Mouse (Mus musculus) erythroblast, embryonic 14.5 days (primary cell): Measurements from ENCODE around the gene Tex9. TPM values are rescaled to one million over a fixed set of nuclear protein-coding genes. Genes with fewer than 3 reads are reported as not detected.

Source experiments
- H3K27me3 ChIP-seq: 2 replicates; pipeline ENCODE4 v1.6.1; 2012; ENCODE audit warnings: inconsistent platforms; ENCODE audit not compliant: control insufficient read depth
- H3K36me3 ChIP-seq: 2 replicates; pipeline ENCODE4 v1.6.1; 2012; ENCODE audit warnings: mild to moderate bottlenecking, inconsistent platforms; ENCODE audit not compliant: control insufficient read depth
- H3K4me1 ChIP-seq: 2 replicates; pipeline ENCODE4 v1.6.1; 2012; ENCODE audit warnings: inconsistent platforms; ENCODE audit not compliant: control insufficient read depth
- H3K4me3 ChIP-seq: replicated peaks from 2 replicates; pipeline ENCODE3; 2012; ENCODE audit warnings: moderate library complexity, mild to moderate bottlenecking, inconsistent platforms
- H3K9me3 ChIP-seq: 2 replicates; pipeline ENCODE4 v1.6.1; 2012; ENCODE audit warnings: low read length, inconsistent platforms, mixed read lengths; ENCODE audit not compliant: control insufficient read depth
- GATA1 ChIP-seq: IDR thresholded peaks from 2 replicates; pipeline ENCODE4 v1.6.1; 2012; ENCODE audit warnings: low read length, inconsistent platforms, mixed read lengths
- TAL1 ChIP-seq: IDR thresholded peaks from 3 replicates; pipeline ENCODE4 v1.6.1; 2012; ENCODE audit warnings: low read length, inconsistent platforms, mixed read lengths
- polyA plus RNA-seq: library from polyadenylated mRNA; stranded (reverse); fragments of >175 nt; gene quantifications from 2 replicates; pipeline ENCODE4 v1.2.3, GENCODE M21; 2012

Tex9 gene
- polyA plus RNA-seq, 1 experiment = 0.13 TPM

DNA sequence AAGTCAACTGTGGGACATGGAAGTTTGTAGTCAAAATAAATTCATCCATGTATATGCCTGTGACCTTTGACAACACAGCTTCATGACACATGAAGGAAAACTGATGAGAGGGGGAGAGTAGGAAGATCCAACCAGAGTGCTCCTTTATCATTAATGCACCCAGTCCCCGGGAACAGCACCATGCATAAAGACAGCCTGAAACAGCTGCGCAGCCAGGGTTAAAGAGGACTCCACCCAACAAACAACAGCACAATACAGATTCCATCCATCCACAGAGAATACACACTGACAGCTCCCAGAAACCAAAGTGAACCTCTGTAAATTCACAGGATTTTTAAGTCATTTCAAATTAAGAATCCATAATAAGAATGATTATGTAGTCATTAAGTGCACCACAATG lies 42.2 kb downstream of the Tex9 start:
- peaks cover 47% of the 10 kb centered on the region for H3K4me1 ChIP-seq
- H3K36me3 ChIP-seq = peaks cover 99% of the 10 kb centered on the region
- H3K27me3 ChIP-seq = no peaks in the 10 kb centered on the region
- no peak overlapping the region for H3K4me3 ChIP-seq
- H3K9me3 ChIP-seq = no peaks in the 10 kb centered on the region
- TF ChIP-seq GATA1 = no peak
- no peak for TF ChIP-seq TAL1

DNA sequence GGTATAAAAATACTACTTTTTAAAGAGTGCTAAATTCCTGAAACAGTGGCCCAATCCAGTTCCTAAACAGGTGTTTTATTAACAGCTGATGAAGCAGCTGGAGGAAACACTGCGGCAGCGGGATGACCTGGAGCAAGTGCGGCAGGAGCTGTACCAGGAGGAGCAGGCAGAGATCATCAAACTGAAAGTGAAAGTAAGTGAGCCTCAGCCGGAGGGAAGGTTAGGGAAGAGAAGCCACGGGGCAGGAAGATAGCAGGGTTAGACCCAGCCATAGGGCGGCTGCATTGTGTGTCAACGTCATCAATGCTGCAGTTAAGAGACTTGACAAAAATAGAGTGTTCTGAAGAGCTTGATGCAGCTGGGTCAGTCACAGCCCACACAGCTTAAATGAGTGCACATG lies 42.6 kb downstream of the Tex9 start:
- peaks cover 100% of the 10 kb centered on the region for H3K36me3 ChIP-seq
- H3K4me1 ChIP-seq = peaks cover 49% of the 10 kb centered on the region
- no peak for TF ChIP-seq GATA1
- no peak for TF ChIP-seq TAL1

DNA sequence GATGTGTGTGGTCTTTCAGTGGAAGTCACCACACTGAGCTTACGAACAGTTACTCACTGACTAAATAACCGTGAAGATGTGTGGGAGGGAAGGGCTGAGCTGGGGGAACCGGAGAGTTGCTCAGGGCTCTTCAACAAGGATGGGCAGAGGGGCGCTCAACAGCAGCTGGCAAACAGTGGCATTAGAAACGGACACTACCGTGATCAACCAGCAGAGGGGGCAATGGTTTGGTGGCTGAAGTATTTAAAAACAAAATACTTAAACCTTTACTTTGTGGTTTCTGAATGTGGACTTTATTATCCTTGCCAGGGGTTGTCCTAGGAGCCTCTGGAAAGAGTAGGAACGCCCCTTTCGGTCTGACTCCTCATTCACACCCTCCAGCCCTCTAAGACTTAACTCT lies 44.0 kb downstream of the Tex9 start:
- Histone ChIP-seq H3K27me3 (no peaks in the 10 kb centered on the region), H3K36me3 (peaks cover 100% of the 10 kb centered on the region), H3K9me3 (no peaks in the 10 kb centered on the region), H3K4me3 (no peak overlapping the region), H3K4me1 (peaks cover 56% of the 10 kb centered on the region)
- TF ChIP-seq TAL1 (no peak), GATA1 (no peak)

More for the DNA sequence above, 42.6 kb downstream of the Tex9 start:
- Histone ChIP-seq H3K9me3 (no peaks in the 10 kb centered on the region), H3K4me3 (no peak overlapping the region), H3K27me3 (no peaks in the 10 kb centered on the region)

DNA sequence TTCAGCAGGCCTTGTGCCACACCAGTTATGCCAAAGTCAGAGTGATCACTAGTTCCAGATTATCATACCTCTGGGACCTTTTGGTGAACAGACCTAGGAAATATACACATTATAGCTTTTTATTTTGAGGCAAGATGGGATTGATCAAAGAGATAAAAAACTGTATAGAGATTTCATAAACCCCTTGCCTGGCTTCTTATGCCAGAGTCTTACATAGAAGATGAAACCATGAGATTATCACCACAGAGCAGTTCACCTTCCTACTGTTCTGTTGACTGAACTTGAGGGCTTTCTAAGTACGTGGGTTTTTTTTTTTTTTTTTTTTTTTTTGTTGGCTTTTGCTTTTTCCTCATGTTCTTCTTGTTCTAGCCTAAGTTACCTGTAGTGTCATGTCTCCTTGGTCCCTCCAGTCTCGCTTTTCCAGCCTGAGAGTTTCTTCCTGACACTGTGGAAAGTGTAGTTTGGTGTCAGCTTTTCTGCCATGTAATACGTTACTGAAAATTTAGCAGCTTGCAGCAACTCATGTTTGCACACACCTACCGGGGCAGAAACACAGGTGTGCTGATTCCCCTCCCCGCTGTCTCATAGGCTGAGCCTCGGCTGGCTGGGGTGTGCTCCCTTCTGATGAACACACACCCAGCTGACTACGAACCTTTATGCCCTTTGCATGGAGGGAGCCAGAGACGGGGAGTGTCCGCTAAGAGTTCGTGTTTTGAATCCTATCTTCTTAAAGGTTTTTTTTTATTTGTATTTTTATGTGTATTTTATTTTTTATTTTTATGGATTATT lies 49.9 kb downstream of the Tex9 start:
- peaks cover 64% of the 10 kb centered on the region for H3K36me3 ChIP-seq

DNA sequence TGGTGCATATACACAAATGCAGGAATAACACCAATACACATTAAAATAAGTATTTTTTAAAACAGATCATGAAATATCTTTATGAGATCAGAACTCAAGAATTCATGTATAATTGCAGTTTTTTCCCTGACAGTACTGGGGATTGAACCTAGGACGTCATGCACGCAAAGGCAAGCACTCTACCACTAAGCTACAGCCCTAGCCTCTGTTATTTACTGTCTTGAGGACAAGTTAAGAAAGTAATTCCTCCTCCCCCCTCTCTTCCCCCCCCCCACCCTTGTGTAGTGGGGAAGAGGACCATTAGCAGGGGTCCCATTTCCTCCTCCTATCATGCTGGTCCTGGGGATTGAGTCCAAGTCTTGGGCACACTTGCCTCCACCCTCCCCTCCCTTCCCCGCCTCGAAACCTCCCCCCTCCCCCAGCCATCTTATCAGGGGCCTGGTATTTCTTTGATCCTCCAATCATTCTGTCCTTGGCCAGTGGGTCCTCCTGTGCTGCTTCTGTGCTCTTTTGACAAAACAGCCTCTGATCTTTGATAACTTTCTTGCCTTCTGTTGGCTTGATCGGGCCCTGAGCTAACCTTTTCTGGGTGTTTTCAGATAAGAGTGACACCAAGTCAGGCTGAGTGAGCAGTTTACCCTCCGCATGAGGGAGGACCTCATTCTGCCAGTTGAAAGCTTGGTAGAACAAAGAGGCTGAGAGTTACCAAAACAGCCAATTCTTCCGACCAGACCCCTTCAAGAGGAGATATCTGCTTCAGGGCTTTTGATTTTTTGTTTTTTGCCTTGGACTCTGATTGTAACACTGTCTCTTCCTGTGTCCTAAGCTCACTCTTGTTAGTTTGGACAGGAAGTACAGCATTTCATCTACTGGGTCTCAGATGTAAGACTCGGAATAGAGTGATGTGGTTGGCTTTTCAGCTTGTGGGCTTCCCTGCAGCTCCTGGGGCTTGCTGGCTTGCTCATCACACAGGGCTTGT lies 50.8 kb downstream of the Tex9 start:
- Histone ChIP-seq H3K4me1 (peaks cover 67% of the 10 kb centered on the region), H3K4me3 (peak overlapping the region; percentile 83), H3K36me3 (peaks cover 55% of the 10 kb centered on the region), H3K9me3 (peaks cover 3% of the 10 kb centered on the region; the same call in 1 of the 2 replicates), H3K27me3 (no peaks in the 10 kb centered on the region)
- no peak; the same call in 2 of the 3 replicates for TF ChIP-seq TAL1
- peak; percentile 48; the same call in 1 of the 2 replicates for TF ChIP-seq GATA1

More for the DNA sequence above, 49.9 kb downstream of the Tex9 start:
- H3K4me3 ChIP-seq = peak overlapping the region; percentile 83
- no peaks in the 10 kb centered on the region for H3K27me3 ChIP-seq
- TF ChIP-seq GATA1 (no peak), TAL1 (no peak)
- peaks cover 3% of the 10 kb centered on the region; the same call in 1 of the 2 replicates for H3K9me3 ChIP-seq
- peaks cover 69% of the 10 kb centered on the region for H3K4me1 ChIP-seq

DNA sequence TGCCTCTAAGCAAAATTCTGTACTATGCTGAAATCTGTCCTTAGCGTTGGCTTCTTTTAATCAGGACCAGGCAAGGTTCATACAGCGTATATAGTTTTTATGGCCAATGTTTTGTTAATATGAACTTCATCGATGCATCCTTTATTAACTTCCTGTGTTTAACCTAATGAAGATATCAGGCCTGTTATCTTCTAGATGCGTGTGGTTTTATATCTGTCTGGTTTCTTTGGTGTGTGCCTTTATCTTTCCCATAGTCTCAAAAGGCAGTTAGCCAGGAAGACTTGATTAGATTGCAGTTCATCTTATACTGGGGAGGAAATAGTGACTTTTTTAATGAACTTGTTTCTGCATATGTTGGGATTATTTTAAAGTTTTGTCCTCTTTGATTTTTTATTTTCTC lies 51.7 kb downstream of the Tex9 start:
- no peak for TF ChIP-seq TAL1
- no peak for TF ChIP-seq GATA1
- Histone ChIP-seq H3K27me3 (no peaks in the 10 kb centered on the region), H3K4me1 (peaks cover 72% of the 10 kb centered on the region), H3K36me3 (peaks cover 46% of the 10 kb centered on the region), H3K9me3 (peaks cover 3% of the 10 kb centered on the region; the same call in 1 of the 2 replicates), H3K4me3 (peak overlapping the region; percentile 83)

DNA sequence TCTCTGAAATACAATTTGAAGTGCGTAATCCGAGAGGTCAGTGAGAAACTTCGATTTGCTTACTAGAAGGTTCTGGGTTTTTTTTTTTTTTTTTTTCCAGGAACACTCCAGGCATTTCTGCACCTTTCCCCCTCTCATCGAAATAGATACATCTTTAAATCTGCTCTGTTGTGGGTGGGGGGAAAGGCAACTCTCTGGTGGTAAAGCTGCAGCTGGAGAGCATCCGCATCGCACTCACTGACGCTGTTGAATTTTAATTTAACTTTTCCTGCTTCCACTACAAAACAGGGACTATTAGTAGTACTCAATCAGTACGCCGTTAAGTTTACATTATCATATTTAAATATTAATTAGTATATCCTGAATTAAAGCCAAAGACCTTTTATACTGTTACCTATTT lies 53.3 kb downstream of the Tex9 start:
- peaks cover 76% of the 10 kb centered on the region for H3K4me1 ChIP-seq
- H3K27me3 ChIP-seq = no peaks in the 10 kb centered on the region
- no peak for TF ChIP-seq TAL1
- no peak for TF ChIP-seq GATA1
- H3K36me3 ChIP-seq = peaks cover 31% of the 10 kb centered on the region
- peaks cover 3% of the 10 kb centered on the region; the same call in 1 of the 2 replicates for H3K9me3 ChIP-seq
- H3K4me3 ChIP-seq = peak overlapping the region; percentile 83

DNA sequence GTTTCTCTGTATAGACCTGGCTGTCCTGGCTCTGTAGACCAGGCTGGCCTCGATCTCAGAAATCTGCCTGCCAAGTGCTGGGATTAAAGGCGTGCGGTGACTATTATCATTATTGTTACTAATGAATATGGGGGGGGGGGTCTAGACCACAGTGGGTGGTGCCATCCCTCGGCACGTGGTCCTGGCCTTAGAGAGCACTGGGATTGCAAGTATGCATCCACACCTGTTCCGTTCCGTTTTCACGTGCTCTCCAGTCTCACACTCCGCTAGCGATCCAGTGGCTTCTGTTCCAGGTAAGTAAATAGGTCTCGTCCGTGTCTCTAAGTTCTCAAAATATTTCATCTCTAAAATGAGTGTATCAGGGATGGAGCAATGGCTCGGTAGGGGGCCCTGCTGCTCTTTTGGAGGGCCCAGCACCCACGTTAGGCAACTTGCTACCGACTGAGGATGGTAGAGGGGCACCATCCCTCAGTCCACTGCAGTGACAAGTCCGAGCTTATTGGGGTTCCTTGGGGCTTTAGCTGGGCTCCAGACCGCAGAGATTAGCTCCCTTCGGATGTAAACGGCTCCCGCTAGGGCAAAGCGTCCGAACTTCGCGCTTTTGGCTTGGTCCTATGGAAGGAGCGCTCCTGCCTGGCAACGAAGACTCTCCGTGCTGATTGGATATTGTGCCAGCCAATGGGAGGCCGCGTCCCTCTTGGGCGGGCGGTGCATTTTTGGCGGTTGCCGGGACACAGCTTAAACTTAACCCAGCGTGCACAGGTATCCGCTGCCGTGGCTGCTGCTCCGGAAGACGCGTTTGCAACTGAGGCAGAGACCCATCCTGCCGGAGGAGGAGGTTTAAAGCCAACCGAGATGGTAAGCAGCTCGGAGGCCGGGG lies 54.0 kb downstream of the Tex9 start, which contains the start of gene Mns1:
Gene Mns1, plus strand, starts transcription at position 190 of the 880 bp plus-strand sequence.
- Histone ChIP-seq H3K9me3 (peaks cover 3% of the 10 kb centered on the region; the same call in 1 of the 2 replicates), H3K27me3 (no peaks in the 10 kb centered on the region), H3K4me3 (peak within 1 kb of the TSS; percentile 83), H3K36me3 (peaks cover 24% of the 10 kb centered on the region), H3K4me1 (peaks cover 69% of the 10 kb centered on the region)
- TF ChIP-seq GATA1 = no peak
